Mouse (Mus musculus) MEL (cell line): ENCODE data around the gene Zfp109. TPM values are rescaled to one million over a fixed set of nuclear protein-coding genes. Genes with fewer than 3 reads are reported as not detected.
"Not testable (repeated sequence)": the region's sequence is repeated elsewhere in the genome, so short reads cannot be mapped to it uniquely, and the experiment has no call there.

Source experiments
- DNase-seq: peaks from one replicate; pipeline ENCODE4 v3.0.0; 2011; ENCODE audit warnings: low read depth, low spot score
- H3K27ac ChIP-seq: 2 replicates; pipeline ENCODE4 v1.5.1; 2012; ENCODE audit warnings: low read depth, mild to moderate bottlenecking, control low read depth, low read length, moderate library complexity; ENCODE audit not compliant: control insufficient read depth
- H3K27me3 ChIP-seq, 2 experiments: fragments of 150-350 bp in 1 of 2; sonication (generic) in 1 of 2; 2 replicates each; pipeline ENCODE4 v1.6.1; 2012; ENCODE audit warnings: low read length in 2 of 2, mild to moderate bottlenecking in 2 of 2, improper control_type of control experiment in 1 of 2, moderate library complexity in 1 of 2; ENCODE audit not compliant: insufficient read depth in 2 of 2, control insufficient read depth in 1 of 2
- H3K36me3 ChIP-seq, 2 experiments: 2 replicates each; pipeline ENCODE4 v1.6.1; 2012 to 2014; ENCODE audit warnings: low read length in 2 of 2, improper control_type of control experiment in 1 of 2, inconsistent platforms in 1 of 2, mild to moderate bottlenecking in 1 of 2; ENCODE audit not compliant: insufficient read depth in 2 of 2, control insufficient read depth in 1 of 2
- H3K4me1 ChIP-seq, 2 experiments: fragments of 150-350 bp in 1 of 2; sonication (generic) in 1 of 2; 2 replicates each; pipeline ENCODE4 v1.6.1; 2012; ENCODE audit warnings: low read length in 2 of 2, improper control_type of control experiment in 1 of 2, mild to moderate bottlenecking in 1 of 2; ENCODE audit not compliant: insufficient read depth in 2 of 2, control insufficient read depth in 1 of 2
- H3K4me3 ChIP-seq, 2 experiments: fragments of 150-350 bp in 1 of 2; sonication (generic) in 1 of 2; 2 replicates each; pipeline ENCODE4 v1.5.1; 2012; ENCODE audit warnings: low read depth in 2 of 2, low read length in 2 of 2, mild to moderate bottlenecking in 2 of 2, moderate library complexity in 2 of 2, control low read depth in 1 of 2, improper control_type of control experiment in 1 of 2; ENCODE audit not compliant: control insufficient read depth in 1 of 2, insufficient read depth in 1 of 2
- H3K79me2 ChIP-seq: 2 replicates; pipeline ENCODE4 v1.6.1; 2012; ENCODE audit warnings: mild to moderate bottlenecking, low read length, moderate library complexity; ENCODE audit not compliant: control insufficient read depth, poor library complexity, insufficient read depth
- H3K9ac ChIP-seq: 2 replicates; pipeline ENCODE4 v1.6.1; 2012; ENCODE audit warnings: low read depth, mild to moderate bottlenecking, control low read depth, low read length, moderate library complexity; ENCODE audit not compliant: control insufficient read depth, poor library complexity, severe bottlenecking
- H3K9me3 ChIP-seq: fragments of 150-350 bp; sonication (generic); replicated peaks from 2 replicates; pipeline ENCODE4 v1.6.1; 2012; ENCODE audit warnings: mild to moderate bottlenecking, low read length, improper control_type of control experiment, moderate library complexity; ENCODE audit not compliant: insufficient read depth
- BHLHE40 ChIP-seq: IDR thresholded peaks from 2 replicates; pipeline ENCODE4 v1.6.1; 2012; ENCODE audit warnings: low read depth, mild to moderate bottlenecking, inconsistent platforms, low read length, improper control_type of control experiment, borderline replicate concordance
- CHD1 ChIP-seq: IDR thresholded peaks from 2 replicates; pipeline ENCODE4 v1.6.1; 2012; ENCODE audit warnings: low read depth, mild to moderate bottlenecking, inconsistent platforms, low read length, improper control_type of control experiment
- CHD2 ChIP-seq: IDR thresholded peaks from 2 replicates; pipeline ENCODE4 v1.6.1; 2011; ENCODE audit warnings: low read length, improper control_type of control experiment
- CTCF ChIP-seq, 3 experiments: IDR thresholded peaks in 2 of 3; conservative IDR thresholded peaks in 1 of 3; 2 replicates each; pipeline ENCODE4 v1.5.1; 2011 to 2012; ENCODE audit warnings: low read length in 3 of 3, low read depth in 2 of 3, mild to moderate bottlenecking in 2 of 3, improper control_type of control experiment in 1 of 3, inconsistent platforms in 1 of 3, mixed read lengths in 1 of 3, moderate library complexity in 1 of 3; ENCODE audit not compliant: control insufficient read depth in 1 of 3, insufficient read depth in 1 of 3, poor library complexity in 1 of 3, severe bottlenecking in 1 of 3
- E2F4 ChIP-seq: IDR thresholded peaks from 2 replicates; pipeline ENCODE4 v1.6.1; 2011; ENCODE audit warnings: low read depth, low read length, improper control_type of control experiment, borderline replicate concordance
- ETS1 ChIP-seq: IDR thresholded peaks from 2 replicates; pipeline ENCODE4 v1.6.1; 2012; ENCODE audit warnings: low read depth, mild to moderate bottlenecking, inconsistent platforms, low read length, improper control_type of control experiment, moderate library complexity
- MXI1 ChIP-seq: IDR thresholded peaks from 2 replicates; pipeline ENCODE4 v1.6.1; 2011; ENCODE audit warnings: mild to moderate bottlenecking, low read depth, low read length, improper control_type of control experiment
- MYC ChIP-seq: IDR thresholded peaks from 2 replicates; pipeline ENCODE4 v1.6.1; 2011; ENCODE audit warnings: low read depth, mild to moderate bottlenecking, low read length, improper control_type of control experiment, moderate library complexity
- RAD21 ChIP-seq: IDR thresholded peaks from 2 replicates; pipeline ENCODE4 v1.6.1; 2011; ENCODE audit warnings: mild to moderate bottlenecking, low read depth, low read length, improper control_type of control experiment
- TBP ChIP-seq: IDR thresholded peaks from 2 replicates; pipeline ENCODE4 v1.8.0; 2011; ENCODE audit warnings: low read depth, low read length, improper control_type of control experiment
- USF2 ChIP-seq, 2 experiments: IDR thresholded peaks; 2 replicates each; pipeline ENCODE4 v1.6.1; 2011 to 2012; ENCODE audit warnings: improper control_type of control experiment in 2 of 2, low read length in 2 of 2, borderline replicate concordance in 1 of 2, inconsistent platforms in 1 of 2, low read depth in 1 of 2, mild to moderate bottlenecking in 1 of 2; ENCODE audit not compliant: insufficient read depth in 1 of 2
- polyA plus RNA-seq, 2 experiments: library from polyadenylated mRNA; stranded (reverse) in 1 of 2; unstranded in 1 of 2; fragments of >175 nt in 1 of 2; fragments of >200 nt in 1 of 2; gene quantifications; 2 replicates each; pipeline versions ENCODE4 v1.2.1 to v1.2.4; 2012; ENCODE audit warnings: low replicate concordance in 2 of 2, low read depth in 1 of 2; ENCODE audit not compliant: insufficient read length in 2 of 2, insufficient read depth in 1 of 2, missing spikeins in 1 of 2
- total RNA-seq: library from RNA; depleted of rRNA; stranded (reverse); fragments of 300-350 nt; gene quantifications from 2 replicates; pipeline ENCODE4 v1.2.3, GENCODE M21; 2012

Zfp109 gene
- total and polyA plus RNA-seq, 3 experiments, result not detected

DNA sequence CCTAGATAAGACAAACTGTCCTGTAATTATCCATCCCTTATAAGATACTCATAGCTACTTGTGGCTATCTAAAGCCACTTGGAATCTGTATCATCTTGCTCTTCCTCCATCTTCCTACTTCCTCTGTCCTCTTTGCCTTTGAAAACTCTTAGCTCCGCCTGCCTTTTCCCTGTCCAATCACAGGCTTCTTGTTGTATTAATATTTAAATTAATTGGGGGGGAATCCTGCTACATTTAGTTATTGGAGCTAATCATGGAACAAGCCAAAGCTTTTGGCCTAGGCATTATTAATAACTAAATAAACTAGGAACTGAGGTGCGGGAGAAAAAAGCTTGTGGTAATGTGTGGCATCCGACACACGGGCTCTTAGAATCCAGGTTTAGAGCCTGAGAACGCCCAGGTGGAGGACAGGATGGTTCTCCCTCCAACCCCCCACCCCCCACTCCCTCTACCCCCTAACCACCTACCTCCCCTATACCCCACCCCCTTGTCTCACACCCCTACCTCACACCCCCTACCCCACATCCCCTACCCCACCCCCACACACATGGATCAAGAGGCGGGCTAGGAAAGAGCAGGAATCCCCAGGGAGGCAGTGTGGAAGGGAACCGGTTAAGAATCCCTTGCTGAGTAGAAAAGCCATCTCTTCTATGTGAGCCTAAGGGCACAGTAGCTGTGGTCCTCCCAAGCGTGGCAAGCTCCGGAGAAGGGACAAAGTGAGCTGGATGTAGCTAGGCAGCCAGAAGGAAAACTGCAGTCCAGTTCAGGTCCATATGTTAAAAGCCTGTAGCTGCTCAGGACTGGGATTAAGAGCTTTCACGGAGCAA, 42.9 kb upstream of the Zfp109 start (continued):
- no peak for TF ChIP-seq CTCF (IDR thresholded peaks at IDR 0.05 in 2 of 3, conservative IDR thresholded peaks at IDR 0.05 in 1 of 3; ENCODE audit: control insufficient read depth in 1 of 3, insufficient read depth in 1 of 3, low read depth in 2 of 3, low read length in 3 of 3, poor library complexity in 1 of 3, severe bottlenecking in 1 of 3)

DNA sequence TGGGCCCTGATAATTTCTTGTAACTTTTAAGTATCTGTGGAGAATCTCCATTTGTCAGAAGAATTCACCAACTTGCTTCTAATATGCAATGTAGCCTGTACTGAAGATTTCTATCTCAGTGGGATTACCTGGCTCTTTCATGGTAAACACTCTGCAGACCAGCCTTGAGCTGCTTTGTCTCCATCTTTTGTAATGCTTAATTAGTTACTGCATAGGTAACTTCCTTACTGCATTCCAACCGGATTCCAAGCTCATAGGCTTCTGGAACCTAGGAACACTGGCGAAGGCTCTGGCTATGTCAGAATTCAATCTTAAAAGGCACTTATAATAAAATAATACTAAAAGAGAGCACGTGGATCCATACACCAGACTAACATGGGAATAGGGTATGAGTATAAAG, 41.4 kb upstream of the Zfp109 start:
- DNase-seq, H3K27ac ChIP-seq, H3K79me2 ChIP-seq, H3K36me3 ChIP-seq, H3K9ac ChIP-seq, H3K4me1 ChIP-seq, H3K9me3 ChIP-seq, H3K27me3 ChIP-seq, H3K4me3 ChIP-seq: not testable (repeated sequence)

DNA sequence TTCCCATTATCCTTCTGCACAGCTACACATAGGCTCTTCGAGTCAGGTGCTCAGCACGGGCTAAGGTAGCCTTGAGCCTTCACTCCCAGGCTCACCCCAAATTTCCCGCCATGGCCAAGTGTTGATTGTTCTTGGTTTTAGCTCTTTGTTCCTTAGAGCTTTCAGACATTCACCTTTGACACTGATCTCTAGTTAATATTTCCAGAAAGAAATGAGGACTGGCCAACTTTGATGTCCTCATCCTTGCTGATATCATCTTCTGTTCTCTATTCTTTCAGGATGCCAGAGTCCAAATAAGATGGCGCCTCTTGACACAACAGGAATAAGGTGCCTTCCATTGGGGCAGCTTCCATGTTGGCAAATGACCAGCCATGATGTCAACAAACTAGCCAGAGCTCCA, 37.1 kb upstream of the Zfp109 start:
- Histone ChIP-seq H3K4me3 (no peak overlapping the region), H3K9ac (no peak overlapping the region), H3K79me2 (no peaks in the 10 kb centered on the region), H3K9me3 (no peaks in the 10 kb centered on the region), H3K36me3 (no peaks in the 10 kb centered on the region), H3K27me3 (no peaks in the 10 kb centered on the region), H3K27ac (no peak overlapping the region), H3K4me1 (no peaks in the 10 kb centered on the region)
- TF ChIP-seq E2F4 (no peak), CHD1 (no peak)
- DNase-seq, result no peak

DNA sequence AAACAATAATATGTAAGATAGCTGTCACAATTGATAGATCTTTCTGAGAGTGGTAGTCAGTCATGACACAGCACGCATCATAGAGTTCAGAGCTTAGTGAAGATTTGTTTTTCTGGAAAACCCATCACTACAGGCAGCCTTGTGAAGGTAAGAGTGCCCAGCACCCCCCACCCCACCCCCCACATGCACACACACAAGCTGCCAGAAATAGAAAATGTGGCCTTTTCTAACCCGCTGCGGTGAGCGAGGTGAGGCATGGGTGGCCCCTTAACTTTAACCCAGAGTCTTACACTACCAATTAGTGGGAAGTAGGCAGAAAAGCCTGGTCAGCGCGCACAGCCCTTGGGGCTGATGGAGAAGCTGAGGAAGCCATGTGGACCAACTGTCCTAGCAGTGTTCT, 33.8 kb upstream of the Zfp109 start:
- H3K9me3 ChIP-seq, result no peaks in the 10 kb centered on the region
- no peaks in the 10 kb centered on the region; a peak in 1 of 4 replicates for H3K27me3 ChIP-seq
- TF ChIP-seq CHD2 (no peak), MXI1 (no peak), MYC (no peak), ETS1 (no peak), RAD21 (no peak), TBP (no peak), USF2 (IDR thresholded peaks at IDR 0.05; ENCODE audit: borderline replicate concordance in 1 of 2, insufficient read depth in 1 of 2, low read depth in 1 of 2, low read length in 2 of 2) (no peak), BHLHE40 (no peak)
- no peak for DNase-seq
- no peak overlapping the region for H3K4me3 ChIP-seq
- no peaks in the 10 kb centered on the region for H3K36me3 ChIP-seq
- no peaks in the 10 kb centered on the region for H3K4me1 ChIP-seq
- no peak overlapping the region for H3K27ac ChIP-seq
- H3K9ac ChIP-seq, result no peak overlapping the region
- no peaks in the 10 kb centered on the region for H3K79me2 ChIP-seq
